Mouse (Mus musculus): ENCODE measurements around the gene Snap47.

Gene Snap47

DNA sequence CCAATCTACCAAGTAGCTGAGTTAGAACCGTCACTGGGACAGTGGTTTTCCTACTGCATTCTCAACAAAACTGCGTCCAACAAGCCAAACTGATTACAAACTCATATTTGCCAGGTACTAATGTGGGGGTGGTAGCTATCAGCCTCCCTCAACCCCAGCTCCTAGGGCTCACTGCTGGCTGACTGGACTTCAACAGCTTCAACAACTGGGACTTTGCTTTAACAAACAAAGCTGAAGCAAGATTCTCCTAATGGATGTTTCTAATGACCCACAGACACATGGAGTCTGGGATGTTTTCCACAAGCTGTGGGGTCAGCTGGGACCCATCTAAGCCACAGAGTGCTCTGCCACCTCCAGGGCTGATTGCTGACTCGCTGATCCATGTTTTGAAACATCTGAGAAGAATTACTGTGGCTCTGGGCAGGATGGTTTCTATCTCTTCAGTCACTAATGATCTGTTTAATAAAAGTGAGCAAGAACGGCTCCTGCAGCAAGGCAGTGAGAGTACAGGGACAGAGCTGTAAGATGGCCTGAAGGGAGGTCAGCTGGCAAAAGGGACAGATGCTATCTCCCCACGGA lies 27.9 kb downstream of the Snap47 start:
- DNase-seq (ENCODE audit: low read depth, low spot score) = no peak

DNA sequence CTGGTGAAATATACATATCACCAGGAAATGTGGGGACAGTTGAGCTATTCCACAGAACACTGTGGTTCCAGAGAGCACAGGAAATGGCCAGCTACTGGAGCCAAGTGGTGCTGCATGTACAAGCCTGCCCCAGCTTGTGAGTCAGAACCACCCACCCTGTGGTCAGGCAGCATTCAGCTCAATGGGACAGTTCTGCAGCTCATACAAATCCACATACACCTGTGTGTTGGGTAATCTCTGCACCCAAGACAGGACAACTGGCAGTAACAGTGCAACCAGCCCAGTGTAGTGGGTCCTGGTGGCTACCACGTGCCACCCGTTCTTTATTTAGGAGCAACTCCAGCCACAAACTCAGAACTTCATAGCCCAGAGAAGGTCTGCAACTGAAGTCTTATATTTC lies 29.0 kb downstream of the Snap47 start:
- no peak for DNase-seq (ENCODE audit: low read depth, low spot score)

DNA sequence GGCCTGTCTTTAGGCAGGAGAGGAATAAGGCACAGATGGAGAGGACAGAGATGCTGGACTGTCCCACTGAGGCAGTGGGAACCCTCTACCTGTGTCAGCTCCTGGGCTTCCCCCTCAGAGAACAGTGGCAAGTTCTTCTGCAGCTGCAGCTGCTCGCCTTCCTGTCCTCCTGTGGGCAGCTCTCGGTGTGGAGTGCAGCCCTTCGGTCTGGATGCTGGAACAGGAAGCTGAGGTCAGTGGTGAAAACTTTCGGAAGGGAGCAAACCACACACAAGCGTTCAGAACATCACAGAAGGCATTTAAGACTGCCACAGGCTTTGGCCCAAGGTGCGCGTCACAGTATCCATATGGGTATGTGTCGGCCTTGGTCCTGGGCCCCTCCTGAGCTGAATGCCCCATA lies 29.6 kb downstream of the Snap47 start:
- no peak for DNase-seq (ENCODE audit: low read depth, low spot score)

DNA sequence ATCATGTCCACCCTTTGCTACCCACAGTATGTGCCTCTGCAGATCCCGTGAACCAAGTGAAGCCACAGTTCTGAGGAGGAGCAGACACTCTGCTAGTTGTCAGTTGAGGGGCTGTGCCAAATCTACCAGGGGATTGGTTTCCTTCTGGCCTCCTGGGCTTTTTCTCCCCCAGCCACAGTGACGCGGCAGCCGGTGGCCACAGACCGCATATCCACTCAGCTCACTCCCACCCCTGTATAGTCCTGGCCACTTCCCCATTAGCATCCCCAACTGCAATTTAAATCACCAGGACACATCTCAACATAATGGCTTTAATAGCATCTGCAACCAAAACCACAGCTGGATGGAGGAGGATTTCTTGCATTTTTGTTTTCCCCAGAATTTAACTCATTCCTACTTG lies 32.3 kb downstream of the Snap47 start:
- no peak for DNase-seq (ENCODE audit: low read depth, low spot score)

DNA sequence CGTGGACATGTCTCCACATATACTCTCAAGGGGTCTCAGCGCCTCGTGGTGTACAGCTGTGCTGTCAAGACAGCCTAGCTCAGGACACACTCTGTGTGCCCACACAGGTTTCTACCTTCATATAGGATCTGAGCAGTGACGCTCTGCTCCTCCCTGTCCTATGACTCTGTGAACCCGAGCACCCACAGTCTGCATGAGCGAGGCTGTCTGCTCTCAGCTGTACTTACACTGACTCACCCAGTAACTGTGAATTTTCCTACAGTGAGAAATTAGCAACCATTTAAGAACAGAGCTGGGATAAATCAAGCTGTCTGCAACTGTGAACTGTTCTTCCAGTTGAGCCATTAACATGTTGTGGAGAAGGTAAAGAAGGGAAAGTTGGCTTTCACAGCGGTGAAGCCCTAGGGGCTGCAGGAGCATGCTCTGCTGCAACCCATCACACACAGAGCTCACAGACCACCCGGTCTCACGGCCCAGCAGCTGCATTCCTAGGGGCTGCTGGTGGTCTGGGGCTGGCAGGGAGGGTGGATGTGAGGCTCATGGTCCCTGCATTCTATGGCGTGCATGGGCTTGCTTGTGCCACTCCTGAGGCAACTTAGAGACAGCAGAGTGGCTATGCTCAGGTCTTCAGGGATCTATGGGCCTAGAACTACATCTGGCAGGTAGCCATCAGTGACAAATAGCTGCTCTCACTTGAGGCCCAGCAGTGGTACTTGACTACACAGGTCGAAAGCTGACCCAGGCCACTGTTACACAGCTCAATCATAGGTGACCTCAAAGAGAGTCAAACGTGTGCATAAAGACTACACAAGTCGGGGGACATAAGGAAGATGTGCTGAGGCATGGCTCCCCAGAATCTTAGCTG lies 37.8 kb downstream of the Snap47 start:
- DNase-seq (ENCODE audit: low read depth, low spot score) = no peak

DNA sequence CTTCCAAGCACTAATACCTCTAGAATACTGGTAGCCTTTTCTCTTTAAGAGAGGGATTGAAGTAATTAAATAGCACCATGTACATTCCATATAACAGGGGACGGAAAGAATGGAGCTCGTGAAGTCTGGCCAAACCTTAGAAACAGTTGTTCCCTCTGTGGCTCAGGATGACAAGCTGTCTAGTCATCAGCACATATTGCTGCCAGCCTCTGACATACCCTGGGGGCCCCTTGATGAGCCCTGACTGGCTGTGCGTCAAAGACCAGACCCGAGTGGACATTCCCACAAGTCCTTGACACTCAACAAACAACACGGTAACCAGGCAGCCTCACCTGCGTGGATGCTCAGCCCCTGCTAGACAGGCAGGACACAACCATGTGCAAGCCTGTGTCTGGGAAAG lies 38.9 kb downstream of the Snap47 start:
- DNase-seq (ENCODE audit: low read depth, low spot score) = no peak

DNA sequence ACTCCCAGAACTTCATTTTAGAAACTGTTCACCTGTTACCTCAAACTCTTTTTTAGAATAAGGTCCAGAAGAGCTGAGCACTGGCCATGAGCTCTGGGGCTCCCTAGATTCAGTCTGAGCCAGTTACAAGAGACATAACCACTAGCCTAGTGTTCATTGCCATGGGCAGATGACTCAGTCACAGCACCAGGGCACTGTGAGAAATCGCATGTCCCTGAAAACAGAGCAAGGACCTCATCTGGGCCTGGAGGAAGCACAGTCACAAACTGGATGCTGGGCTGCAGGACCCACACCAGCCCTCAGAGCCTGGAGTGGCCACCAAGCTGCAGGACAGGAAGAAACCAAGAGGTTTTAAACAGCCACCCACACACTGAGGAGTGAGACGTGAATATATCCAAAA lies 40.1 kb downstream of the Snap47 start:
- no peak for DNase-seq (ENCODE audit: low read depth, low spot score)

DNA sequence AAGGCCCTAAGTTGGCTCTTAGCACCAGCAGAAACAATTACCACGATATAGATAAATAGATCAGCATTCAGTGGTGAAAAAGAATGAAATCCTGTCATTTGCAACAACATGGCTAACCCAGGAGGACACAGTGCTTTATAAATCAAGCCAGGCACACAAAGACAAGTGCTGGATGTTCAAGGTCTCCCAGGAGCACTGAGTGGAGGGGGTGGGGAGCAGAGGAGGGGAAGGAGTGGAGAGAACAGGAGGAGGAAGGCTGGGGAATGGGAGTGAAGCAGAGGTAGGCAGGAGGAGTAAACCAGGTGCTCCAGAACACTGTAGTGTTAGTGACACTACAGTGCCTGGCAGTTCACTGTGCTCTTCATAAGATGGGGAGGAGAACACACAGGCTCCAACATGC lies 45.2 kb downstream of the Snap47 start:
- DNase-seq (ENCODE audit: low read depth, low spot score) = no peak

DNA sequence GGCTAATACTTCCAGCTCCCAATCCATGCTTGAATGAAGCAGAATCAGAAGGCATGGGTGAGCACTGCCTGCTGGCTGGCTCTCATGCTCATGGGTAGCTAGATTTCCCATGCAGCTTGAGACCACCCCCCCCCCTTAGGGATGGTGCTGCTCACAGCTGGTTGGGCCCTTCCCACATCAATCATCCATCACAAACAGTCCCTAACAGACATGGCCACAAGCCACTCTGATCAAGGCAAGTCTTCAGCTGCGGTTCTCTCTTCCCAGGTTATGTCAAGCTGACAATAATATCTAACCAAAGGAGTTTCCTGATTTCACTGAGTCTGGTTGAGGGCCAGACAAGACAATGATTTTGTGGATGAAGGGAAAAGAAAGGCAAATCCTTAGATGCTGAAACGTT lies 50.1 kb downstream of the Snap47 start:
- DNase-seq (ENCODE audit: low read depth, low spot score) = no peak

DNA sequence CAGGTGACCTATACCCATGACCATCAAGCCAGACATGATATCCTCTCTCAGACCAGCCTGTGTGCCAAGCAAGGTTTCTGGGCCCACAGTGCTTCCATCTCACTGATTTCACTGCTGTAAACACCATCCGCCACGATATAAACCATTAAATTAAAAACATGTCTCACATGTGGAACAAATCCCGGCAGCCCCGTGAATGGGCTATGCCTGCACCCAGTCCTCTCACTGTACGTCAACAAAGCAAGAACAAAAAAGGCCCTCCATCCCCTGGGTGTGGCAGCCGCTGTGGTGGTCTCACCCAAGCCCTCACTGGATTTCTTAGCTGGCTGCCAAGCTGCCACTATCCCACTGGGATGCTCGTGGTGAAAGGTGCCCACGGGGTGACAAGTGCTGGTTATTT lies 51.2 kb downstream of the Snap47 start:
- no peak for DNase-seq (ENCODE audit: low read depth, low spot score)

DNA sequence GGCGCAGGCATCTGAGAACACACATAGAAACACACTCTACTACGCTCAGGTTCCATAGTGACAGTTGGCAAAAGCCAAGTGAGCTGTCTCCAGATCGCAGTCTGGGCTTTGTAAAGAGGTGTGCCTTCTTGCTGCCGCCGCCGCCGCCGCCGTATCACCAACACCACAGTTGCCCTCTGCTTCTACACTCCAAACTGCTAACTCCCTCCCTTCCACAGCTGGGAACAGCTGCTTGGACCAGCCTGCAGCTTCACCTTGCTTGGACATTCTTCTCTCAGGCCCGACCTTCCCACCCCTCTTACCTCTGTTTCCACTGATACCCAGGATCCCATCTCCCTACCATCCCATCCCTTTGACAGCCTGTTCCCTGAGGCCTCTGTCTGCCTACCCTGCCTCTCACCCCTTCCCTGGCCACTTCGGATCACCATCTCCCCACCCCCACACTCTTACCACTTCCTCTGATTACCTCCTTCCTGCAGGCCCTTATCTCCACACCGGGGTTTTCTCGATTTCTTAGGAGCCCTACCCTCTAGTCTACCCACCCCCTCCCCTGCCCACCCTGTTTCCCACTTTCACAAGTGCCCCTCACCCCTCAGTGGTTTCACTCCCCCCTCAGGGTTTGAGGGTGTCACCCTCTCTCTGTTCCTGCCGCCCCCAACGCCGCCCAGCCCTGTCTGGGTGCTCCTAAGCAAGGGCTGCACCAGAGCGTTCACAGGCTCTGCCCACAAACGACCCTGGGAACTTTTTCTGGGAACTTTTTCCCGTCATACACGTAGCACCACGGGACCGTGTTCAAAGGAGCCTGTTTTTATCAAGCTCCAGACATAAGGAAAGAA lies 53.2 kb downstream of the Snap47 start:
- DNase-seq (ENCODE audit: low read depth, low spot score) = no peak

DNA sequence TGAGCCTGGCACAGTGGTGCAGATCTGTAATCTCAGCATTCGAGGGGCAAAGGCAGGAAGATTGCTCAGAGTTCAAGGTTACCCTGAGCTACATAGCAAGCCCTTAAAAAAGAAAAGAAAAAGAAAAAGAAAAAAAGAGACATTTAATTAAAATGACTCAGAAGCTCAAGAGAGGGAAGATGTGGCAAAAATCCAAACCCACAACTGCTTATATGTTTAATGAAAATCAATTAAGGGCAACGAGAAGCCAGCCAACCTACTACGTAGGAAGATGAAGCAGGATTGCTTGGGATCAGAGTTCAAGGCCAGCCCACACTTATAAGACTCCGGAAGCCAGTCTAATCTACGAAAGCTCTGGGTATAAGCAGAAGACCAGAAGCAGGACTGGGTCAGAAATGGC lies 56.5 kb downstream of the Snap47 start:
- DNase-seq (ENCODE audit: low read depth, low spot score) = no peak

DNA sequence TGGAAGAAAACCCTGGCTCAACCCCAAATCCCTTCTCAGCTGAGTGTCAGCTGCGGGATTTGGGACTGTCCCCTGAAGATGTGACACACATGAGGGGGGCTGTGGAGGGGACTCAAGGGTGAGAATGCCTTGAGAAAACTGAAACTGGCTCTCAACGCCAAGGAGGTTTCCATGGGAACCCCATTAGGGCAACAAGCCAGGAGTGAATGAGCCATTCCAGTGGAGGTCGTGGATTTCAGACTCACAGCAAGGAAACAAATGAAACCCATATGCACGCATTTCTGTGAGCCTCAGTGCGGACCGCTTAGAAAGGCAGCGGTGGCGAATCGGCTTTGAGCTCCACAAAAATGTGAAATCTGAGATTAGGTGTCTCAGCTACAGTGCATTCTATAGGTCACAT lies 57.4 kb downstream of the Snap47 start:
- DNase-seq (ENCODE audit: low read depth, low spot score) = peak; percentile 39

DNA sequence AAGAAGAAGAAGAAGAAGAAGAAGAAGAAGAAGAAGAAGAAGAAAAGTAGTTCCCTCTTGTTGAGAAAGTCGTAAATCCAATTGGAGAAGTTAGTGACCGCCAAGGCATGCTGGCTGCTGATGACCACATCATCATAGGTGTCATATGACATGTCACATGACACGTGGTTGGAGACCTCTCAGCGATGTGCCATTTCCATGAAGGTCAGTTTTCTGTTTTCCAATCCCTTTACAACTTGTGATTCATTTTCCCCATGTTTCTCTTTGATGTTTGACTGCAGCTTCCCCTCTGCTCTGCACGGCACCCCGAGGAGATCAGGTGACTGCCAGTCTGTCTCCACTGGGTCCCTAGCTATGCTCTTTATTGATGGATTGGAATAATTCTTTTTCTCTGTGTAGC lies 58.7 kb downstream of the Snap47 start:
- no peak for DNase-seq (ENCODE audit: low read depth, low spot score)

DNA sequence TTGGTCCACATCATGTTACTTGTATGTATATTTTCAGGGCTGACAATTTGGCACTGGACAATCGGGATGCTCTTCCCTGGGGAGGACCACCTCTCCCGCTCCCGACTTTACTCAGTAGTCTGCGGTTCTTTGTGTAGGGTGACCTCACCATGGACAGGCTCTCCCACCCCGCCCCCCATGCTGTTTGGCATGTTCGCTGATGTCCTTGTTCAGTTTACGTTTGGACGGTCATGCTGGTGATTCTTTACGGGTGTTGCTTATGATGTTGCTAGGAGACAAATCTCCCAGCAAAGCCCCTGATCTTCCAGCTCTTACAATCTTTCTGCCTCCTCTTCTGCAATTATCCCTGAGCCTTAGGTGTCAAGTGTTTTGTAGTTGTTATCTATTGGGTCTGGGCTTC lies 60.5 kb downstream of the Snap47 start:
- no peak for DNase-seq (ENCODE audit: low read depth, low spot score)

DNA sequence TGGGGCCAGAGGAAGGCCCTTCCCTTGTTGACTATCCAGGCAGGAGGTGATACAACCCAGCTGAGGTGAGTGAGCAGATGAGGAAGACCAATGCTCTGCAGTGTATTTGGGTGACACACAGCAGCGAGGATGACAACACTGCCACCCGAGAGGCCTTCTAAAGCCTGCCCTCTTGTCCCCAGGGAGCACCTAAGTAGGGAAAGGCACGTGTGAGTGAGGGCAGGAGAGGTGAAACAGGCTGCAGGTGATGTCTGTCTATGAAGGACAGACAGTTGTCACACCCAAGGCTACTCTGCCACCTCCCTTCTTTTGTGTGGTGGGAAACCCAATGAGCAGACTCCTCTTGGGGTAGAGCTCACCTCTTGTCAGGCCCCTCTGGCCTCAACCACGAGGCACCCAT lies 61.4 kb downstream of the Snap47 start:
- DNase-seq (ENCODE audit: low read depth, low spot score) = no peak

DNA sequence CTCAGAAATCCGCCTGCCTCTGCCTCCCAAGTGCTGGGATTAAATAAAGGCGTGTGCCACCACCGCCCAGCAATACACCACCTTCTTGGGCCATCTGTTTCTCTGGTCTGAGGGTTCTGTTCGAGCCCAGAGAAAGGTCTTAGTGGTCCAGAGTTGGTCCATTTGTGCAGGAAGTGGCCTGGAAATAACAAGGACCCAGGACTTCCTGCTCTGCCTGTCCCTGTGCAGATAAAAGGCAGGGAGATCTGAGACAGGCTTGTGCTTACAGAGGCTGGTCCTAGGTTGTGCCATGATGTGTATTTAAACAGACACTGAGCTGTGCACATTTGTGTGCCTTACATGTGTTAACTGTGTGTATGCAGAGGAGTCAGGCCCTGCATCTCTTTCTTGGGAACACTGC lies 62.2 kb downstream of the Snap47 start:
- DNase-seq (ENCODE audit: low read depth, low spot score) = no peak

DNA sequence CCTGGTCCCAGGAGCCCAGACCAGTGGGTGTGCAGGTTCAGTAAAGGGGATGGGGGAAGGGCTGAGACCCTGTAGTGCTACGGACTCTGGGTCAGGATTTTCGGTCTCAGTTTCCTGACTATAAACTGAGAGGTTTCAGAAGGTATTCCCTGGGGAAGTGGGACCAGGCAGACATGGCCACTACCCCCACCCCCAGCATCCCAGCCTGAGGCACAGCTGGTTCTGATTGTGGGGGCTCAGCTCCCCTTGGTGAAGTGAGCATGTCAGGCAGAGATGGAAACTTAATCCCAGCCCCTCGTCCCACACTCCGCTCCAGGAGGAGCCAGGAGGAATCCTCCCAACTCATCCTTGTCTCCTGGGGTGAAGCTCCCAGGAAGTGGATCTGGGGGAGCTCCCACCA lies 63.5 kb downstream of the Snap47 start:
- no peak for DNase-seq (ENCODE audit: low read depth, low spot score)

DNA sequence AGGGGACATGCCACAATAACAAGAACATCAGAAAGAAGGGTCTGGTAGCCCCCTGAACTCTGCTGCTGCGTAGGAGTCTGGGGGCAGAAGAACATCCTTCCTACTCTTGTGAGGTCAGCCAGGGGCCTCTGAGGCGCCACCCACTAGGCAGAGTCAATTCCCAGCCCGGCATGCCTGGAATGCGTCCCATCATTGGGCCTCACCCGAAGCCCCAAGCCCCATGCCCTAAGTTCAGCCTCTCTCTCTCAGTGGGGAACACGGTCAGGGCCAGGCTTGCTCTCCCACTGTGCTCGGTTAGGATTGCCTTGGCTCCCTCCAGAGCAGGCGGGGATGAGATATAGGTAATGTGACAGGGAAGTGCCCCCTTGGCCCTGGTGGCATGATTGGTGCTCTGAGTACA lies 65.9 kb downstream of the Snap47 start:
- peak; percentile 86 for DNase-seq (ENCODE audit: low read depth, low spot score)

DNA sequence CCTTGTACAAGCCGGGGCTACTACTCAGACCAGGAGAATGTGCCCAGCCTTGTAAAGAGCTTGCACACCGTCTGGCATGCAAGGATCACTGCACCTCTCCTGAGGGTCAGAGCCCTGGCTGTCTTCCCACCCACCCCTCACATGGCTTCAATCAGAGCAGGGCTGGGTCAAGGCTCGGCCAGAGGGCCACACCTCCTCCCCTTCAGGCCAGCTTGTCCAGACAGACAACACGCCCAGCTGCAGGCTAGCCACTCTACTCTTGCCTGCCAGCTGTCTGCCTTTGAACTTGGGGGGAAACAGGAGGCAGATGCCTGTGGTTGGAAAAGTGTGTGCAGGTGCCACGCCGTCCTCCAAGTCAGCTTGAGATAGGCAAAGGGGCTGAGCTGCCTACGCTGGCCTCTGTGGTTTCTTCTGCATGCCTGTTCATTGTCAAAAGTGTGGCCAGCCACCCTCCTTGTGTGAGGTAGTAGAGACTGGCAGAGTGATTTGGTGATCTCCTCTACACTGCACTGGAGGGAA lies 66.5 kb downstream of the Snap47 start:
- peak; percentile 12 for DNase-seq (ENCODE audit: low read depth, low spot score)

DNA sequence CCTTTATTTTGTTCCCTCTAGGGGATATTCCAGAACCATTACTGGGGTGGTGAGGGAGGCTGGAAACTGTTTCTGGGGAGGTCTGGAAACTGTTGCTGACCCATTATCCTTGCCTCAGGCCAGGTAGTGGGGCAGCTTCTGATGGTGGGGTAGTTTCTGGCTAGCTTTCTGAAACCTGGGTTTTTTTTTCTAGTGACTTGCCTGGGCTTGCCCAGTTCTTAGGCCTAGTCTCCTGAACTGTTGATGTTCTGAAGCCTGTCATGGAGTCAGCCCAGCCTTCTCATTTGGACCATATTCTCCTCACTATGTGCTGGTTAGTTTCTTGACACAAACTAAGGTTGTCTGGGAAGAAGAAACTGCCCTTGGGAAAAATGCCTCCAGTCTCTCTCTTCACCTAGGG lies 71.4 kb downstream of the Snap47 start:
- no peak for DNase-seq (ENCODE audit: low read depth, low spot score)

DNA sequence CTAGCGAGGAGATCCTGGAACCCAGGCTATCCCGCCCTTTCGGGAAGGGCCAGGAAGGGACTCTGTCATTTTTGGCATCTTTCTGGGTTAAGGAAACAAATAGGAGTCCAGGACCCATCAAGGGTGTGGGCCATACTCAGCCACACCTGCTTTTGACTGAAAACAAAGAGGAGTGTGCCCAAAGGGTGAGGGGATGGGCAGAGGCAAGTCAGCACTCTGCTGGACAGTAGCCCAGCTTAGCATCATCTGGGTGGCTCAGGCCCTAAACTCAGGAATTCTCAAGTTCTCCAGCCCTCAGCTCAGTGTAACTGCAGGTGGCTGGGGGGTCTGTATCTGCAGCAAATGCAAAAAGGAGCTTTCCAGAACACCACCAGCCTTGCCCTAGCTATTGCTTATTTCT lies 73.0 kb downstream of the Snap47 start:
- no peak for DNase-seq (ENCODE audit: low read depth, low spot score)

All from R1 (cell line).